Mouse (Mus musculus): ENCODE measurements around the gene Nkx6-1.

The Nkx6-1 gene

GRCm38 (mm10) chr5:101659411-101659971 lies 5.3 kb downstream of the Nkx6-1 start:
- DNase-seq (ENCODE audit: low spot score) = no peak

GRCm38 (mm10) chr5:101658984-101659290 lies 5.9 kb downstream of the Nkx6-1 start:
- no peak for DNase-seq (ENCODE audit: low spot score)

GRCm38 (mm10) chr5:101658188-101658983 lies 6.4 kb downstream of the Nkx6-1 start:
- no peak for DNase-seq (ENCODE audit: low spot score)

GRCm38 (mm10) chr5:101657698-101658097 lies 7.1 kb downstream of the Nkx6-1 start:
- DNase-seq (ENCODE audit: low spot score) = no peak

GRCm38 (mm10) chr5:101656107-101656506 lies 8.7 kb downstream of the Nkx6-1 start:
- no peak for DNase-seq (ENCODE audit: low spot score)

- DNase-seq (ENCODE audit: low spot score) = no peak
Observed at GRCm38 (mm10) chr5:101655418-101655817, 9.4 kb downstream of the Nkx6-1 start.

- no peak for DNase-seq (ENCODE audit: low spot score)
Observed at GRCm38 (mm10) chr5:101647726-101648686, 16.8 kb downstream of the Nkx6-1 start.

GRCm38 (mm10) chr5:101646961-101647575 lies 17.7 kb downstream of the Nkx6-1 start:
- no peak for DNase-seq (ENCODE audit: low spot score)

GRCm38 (mm10) chr5:101645071-101645470 lies 19.7 kb downstream of the Nkx6-1 start:
- DNase-seq (ENCODE audit: low spot score) = no peak

- DNase-seq (ENCODE audit: low spot score) = no peak
Observed at GRCm38 (mm10) chr5:101638101-101638500, 26.7 kb downstream of the Nkx6-1 start.

All from ovary, postnatal 14 days (tissue).